Mouse (Mus musculus) heart, embryonic 15.5 days (tissue): ENCODE measurements around the gene Ghsr. TPM values are rescaled to one million over a fixed set of nuclear protein-coding genes. Genes with fewer than 3 reads are reported as not detected.

Experiments
- ATAC-seq: fragments of 200-750 bp; cut with Nextera tagmentation; replicated peaks from 2 replicates; pipeline ENCODE4 v1.8.0; 2017; ENCODE audit warnings: low read depth, moderate TSS enrichment; ENCODE audit not compliant: insufficient number of reproducible peaks, insufficient read depth, low FRiP score
- H3K27ac ChIP-seq: fragments of 300-500 bp; sonication (generic); 2 replicates; pipeline ENCODE4 v1.5.1; 2015; ENCODE audit warnings: mild to moderate bottlenecking, inconsistent platforms
- H3K27me3 ChIP-seq: fragments of 300-500 bp; sonication (generic); 2 replicates; pipeline ENCODE4 v1.6.1; 2015; ENCODE audit warnings: inconsistent platforms
- H3K36me3 ChIP-seq: fragments of 300-500 bp; sonication (generic); 2 replicates; pipeline ENCODE4 v1.6.1; 2015; ENCODE audit warnings: mild to moderate bottlenecking, inconsistent platforms
- H3K4me1 ChIP-seq: fragments of 300-500 bp; sonication (generic); replicated peaks from 2 replicates; pipeline ENCODE4 v1.6.1; 2015; ENCODE audit warnings: inconsistent platforms
- H3K4me2 ChIP-seq: fragments of 300-500 bp; sonication (generic); 2 replicates; pipeline ENCODE4 v1.6.1; 2015; ENCODE audit warnings: inconsistent platforms, mild to moderate bottlenecking, moderate library complexity
- H3K4me3 ChIP-seq: fragments of 300-500 bp; sonication (generic); 2 replicates; pipeline ENCODE4 v1.5.1; 2015; ENCODE audit warnings: mild to moderate bottlenecking, inconsistent platforms
- H3K9ac ChIP-seq: fragments of 300-500 bp; sonication (generic); 2 replicates; pipeline ENCODE4 v1.6.1; 2015; ENCODE audit warnings: mild to moderate bottlenecking, inconsistent platforms
- H3K9me3 ChIP-seq: fragments of 300-500 bp; sonication (generic); replicated peaks from 2 replicates; pipeline ENCODE4 v1.6.1; 2016; ENCODE audit warnings: inconsistent platforms
- WGBS: fragments of 180-500 bp; shearing (Covaris S2); methylation state at CpG from one replicate; pipeline ENCODE4 v1.1.7; 2015; ENCODE audit warnings: mixed read lengths; 5-methylcytosine and 5-hydroxymethylcytosine counted together
- polyA plus RNA-seq: library from polyadenylated mRNA; unstranded; fragments of >200 nt; fragmentation: Nextera tagmentation; extraction: Ambion mirVana; gene quantifications from 2 replicates; pipeline ENCODE4 v1.2.1, GENCODE M21; 2015

The Ghsr gene
- polyA plus RNA-seq, 1 experiment from 2014 or later, result not detected

DNA sequence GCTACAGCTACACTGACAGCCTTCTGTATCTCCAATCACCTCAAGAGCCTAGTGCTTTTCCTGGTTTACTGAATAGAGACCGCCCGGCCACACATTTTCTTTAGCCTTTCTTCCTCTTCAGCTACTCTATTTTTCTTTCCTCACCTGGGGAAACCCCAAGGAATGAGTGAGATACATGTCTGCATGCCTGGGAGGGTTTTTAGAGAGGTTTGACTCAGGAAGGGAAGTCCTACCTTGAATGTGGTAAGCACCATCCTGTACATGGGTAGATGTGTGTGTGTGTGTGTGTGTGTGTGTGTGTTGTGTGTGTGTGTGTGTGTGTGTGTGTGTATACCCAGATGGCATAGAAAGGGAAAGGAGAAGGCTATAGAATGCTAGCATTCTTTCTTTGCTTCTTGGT is 40.1 kb downstream of the Ghsr start:
- Histone ChIP-seq H3K4me1 (0 out of 2 replicates have a peak, but pooled peaks cover 6% of the 10 kb centered on the region), H3K4me2 (no peak overlapping the region), H3K27ac (no peak overlapping the region), H3K9ac (no peak overlapping the region), H3K27me3 (no peaks in the 10 kb centered on the region), H3K36me3 (no peaks in the 10 kb centered on the region), H3K9me3 (no peaks in the 10 kb centered on the region), H3K4me3 (no peak overlapping the region)
- WGBS, result 89% methylated on average over 2 of the region's 2 CpGs
- ATAC-seq, result no peak

DNA sequence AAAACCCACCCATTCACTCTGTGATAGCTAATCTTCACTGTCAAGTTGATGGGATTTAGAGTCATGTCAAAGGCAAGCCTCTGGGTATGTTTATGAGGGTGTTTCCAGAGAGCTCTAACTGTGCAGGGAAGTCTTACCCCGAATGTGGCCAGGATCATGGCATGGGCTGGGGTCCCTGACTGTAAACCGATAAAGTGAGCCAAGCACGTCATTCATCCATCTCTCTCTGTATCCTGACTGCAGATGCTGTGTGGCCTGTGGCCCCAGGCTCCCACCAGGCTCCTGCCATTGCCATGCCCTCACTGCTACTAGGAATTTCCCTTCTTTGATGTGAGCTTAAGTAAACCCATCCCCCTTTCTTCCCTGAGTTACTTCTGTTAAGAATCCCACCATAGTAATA is 42.4 kb downstream of the Ghsr start:
- H3K4me3 ChIP-seq, result no peak overlapping the region
- WGBS, result 74% methylated on average over 3 of the region's 3 CpGs

DNA sequence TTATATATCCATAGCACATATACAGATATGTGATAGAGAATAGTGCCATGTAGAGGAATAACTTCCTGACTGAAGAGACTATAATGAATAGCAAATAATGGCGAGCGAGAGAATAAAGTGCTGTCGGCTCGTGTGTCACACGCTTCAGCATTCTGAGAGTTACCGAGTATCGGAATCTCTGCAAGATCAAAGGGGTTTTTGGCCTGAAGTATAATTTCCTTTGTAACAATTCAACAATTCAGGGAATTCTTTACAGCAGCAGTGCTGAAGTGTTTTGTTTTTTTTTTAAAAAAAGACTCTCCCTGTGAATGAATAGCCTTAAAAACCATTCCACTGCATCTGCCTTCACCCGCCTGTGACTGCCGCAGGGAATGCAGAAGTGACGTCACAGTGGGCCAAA is 45.6 kb downstream of the Ghsr start:
- Histone ChIP-seq H3K27ac (no peak overlapping the region), H3K36me3 (peaks cover 22% of the 10 kb centered on the region), H3K4me3 (no peak overlapping the region), H3K9me3 (no peaks in the 10 kb centered on the region), H3K27me3 (no peaks in the 10 kb centered on the region), H3K4me1 (no peaks in the 10 kb centered on the region), H3K9ac (no peak overlapping the region), H3K4me2 (no peak overlapping the region)
- WGBS, result 85% methylated on average over 10 of the region's 10 CpGs
- no peak for ATAC-seq

More for the DNA sequence above, 42.4 kb downstream of the Ghsr start:
- Histone ChIP-seq H3K27me3 (no peaks in the 10 kb centered on the region), H3K9ac (no peak overlapping the region), H3K4me2 (no peak overlapping the region), H3K36me3 (peaks cover 4% of the 10 kb centered on the region), H3K4me1 (0 out of 2 replicates have a peak, but pooled peaks cover 2% of the 10 kb centered on the region), H3K27ac (no peak overlapping the region), H3K9me3 (no peaks in the 10 kb centered on the region)
- ATAC-seq, result no peak

DNA sequence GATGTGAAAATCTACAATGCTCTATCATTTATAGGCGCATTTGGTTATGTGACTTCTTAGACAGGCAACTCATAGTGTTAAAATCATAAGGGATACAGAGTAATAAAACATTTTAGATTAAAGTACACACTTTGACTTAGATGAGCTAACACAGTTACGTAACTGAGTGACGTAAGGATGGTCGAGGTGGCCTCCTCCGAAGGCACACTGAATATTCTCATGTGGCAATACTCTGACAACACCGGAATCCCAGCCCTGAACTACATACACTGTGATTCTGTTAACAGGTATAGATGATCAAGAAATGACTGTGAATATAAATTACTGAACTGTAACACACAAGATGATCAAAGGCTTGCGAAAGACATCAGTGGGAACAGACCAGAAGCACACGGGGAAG is 47.5 kb downstream of the Ghsr start:
- no peak for ATAC-seq
- Histone ChIP-seq H3K9me3 (no peaks in the 10 kb centered on the region), H3K9ac (no peak overlapping the region), H3K4me3 (no peak overlapping the region), H3K36me3 (peaks cover 36% of the 10 kb centered on the region), H3K27me3 (no peaks in the 10 kb centered on the region), H3K4me2 (no peak overlapping the region), H3K27ac (no peak overlapping the region), H3K4me1 (no peaks in the 10 kb centered on the region)
- WGBS, result 94% methylated on average over 8 of the region's 8 CpGs

DNA sequence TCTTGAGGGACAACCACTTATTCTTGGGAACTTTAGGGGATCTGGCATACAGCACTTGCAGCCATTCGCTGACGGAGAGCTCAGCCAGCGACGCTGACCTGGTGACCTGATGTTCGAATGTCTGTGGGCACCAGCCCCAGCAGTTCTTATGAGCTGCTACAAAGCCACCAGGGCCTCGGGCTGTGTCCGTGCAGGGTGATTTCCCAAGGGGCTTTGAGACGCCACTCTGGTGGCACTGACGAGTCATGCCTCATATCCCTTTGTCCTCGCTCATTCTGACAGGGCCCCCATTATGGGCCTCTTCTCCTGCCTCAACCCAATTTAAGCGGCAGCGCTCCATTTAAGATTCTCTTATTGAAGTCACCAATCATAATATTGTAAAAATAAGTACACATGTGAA is 50.8 kb downstream of the Ghsr start:
- H3K9me3 ChIP-seq, result no peaks in the 10 kb centered on the region
- H3K27ac ChIP-seq, result no peak overlapping the region
- H3K27me3 ChIP-seq, result no peaks in the 10 kb centered on the region
- 74% methylated on average over 12 of the region's 12 CpGs for WGBS
- H3K36me3 ChIP-seq, result peaks cover 60% of the 10 kb centered on the region
- H3K4me2 ChIP-seq, result no peak overlapping the region
- H3K4me1 ChIP-seq, result no peaks in the 10 kb centered on the region
- H3K9ac ChIP-seq, result no peak overlapping the region
- H3K4me3 ChIP-seq, result no peak overlapping the region
- no peak for ATAC-seq

DNA sequence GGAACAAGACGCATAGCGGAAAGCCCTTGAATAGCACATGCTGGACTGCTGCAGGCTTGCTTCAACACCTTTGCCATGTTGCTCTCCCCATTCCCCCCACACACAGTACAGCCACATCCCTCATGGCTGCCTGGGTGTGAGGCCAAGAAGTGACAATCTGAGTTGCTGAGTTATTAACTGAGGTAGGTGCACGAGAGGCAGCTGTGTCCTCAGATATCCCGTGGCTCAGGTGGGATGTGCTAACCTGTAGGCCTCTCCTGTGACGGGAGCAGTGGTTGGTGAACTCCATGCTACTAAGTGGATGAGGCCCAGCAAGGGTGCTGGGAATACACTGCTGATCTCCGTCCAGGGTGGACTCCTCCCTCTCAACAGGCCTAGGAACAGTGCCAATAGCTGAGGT is 51.4 kb downstream of the Ghsr start:
- no peak overlapping the region for H3K4me2 ChIP-seq
- WGBS, result 71% methylated on average over 6 of the region's 6 CpGs
- H3K27ac ChIP-seq, result no peak overlapping the region
- no peaks in the 10 kb centered on the region for H3K9me3 ChIP-seq
- H3K4me1 ChIP-seq, result no peaks in the 10 kb centered on the region
- H3K4me3 ChIP-seq, result no peak overlapping the region
- H3K36me3 ChIP-seq, result peaks cover 62% of the 10 kb centered on the region
- ATAC-seq, result no peak; the same call in 1 of the 2 replicates
- H3K9ac ChIP-seq, result no peak overlapping the region
- H3K27me3 ChIP-seq, result no peaks in the 10 kb centered on the region

DNA sequence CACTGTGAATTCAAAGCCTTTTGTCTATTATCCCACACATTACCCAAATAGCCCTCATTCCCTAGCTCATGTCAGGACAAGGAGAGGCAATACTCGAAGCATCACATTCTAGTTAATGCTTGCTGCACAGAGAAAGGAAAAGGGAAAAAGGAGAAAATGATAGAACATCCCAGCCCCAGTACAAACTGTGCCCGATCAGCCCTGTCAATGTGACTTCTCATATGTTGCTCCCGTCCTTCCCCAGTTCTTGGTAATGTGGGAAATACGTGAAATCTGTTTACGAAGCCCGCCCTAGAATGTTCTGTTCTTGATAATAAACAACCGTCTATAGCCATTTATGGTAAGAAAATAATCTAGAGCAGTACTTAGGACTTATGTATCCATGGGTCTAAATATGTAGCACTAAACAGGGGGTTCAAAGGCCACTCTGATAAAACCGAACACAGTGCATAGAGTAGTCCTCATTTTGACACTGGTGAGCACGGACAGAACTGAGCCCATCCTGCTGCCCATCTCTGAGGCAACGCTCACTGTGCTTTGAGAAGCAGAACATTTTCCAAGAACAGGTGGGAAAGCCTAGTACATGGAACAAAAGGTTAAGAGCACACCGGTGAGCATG is 53.0 kb downstream of the Ghsr start:
- no peaks in the 10 kb centered on the region for H3K9me3 ChIP-seq
- H3K4me2 ChIP-seq, result no peak overlapping the region
- H3K36me3 ChIP-seq, result peaks cover 68% of the 10 kb centered on the region
- H3K4me1 ChIP-seq, result no peaks in the 10 kb centered on the region
- H3K9ac ChIP-seq, result no peak overlapping the region
- no peak for ATAC-seq
- WGBS, result 90% methylated on average over 11 of the region's 11 CpGs
- no peak overlapping the region for H3K27ac ChIP-seq
- H3K4me3 ChIP-seq, result no peak overlapping the region
- no peaks in the 10 kb centered on the region for H3K27me3 ChIP-seq

DNA sequence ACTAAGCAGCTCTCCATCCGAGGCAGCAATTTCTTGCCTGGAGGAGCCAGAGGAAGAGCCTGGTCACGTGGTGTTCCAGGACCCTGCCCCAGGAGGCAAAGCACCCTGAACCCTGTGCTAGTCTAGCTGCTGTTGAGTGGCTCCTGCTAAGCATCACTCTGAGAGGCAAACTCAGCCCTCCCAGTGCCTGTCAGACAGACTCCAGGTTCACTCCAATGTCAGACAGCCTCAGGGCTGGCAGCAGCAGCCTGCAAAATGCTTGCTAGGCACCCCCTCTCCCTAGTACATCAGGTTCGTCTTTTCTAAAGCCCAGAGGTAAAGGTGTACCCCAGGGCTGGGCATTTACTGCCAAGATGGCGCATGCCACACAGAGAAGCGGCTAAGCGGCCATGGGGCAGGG is 56.3 kb downstream of the Ghsr start:
- WGBS, result 81% methylated on average over 6 of the region's 6 CpGs
- Histone ChIP-seq H3K4me3 (no peak overlapping the region), H3K4me2 (no peak overlapping the region), H3K27ac (no peak overlapping the region), H3K4me1 (peaks cover 9% of the 10 kb centered on the region; the same call in 1 of the 2 replicates), H3K36me3 (peaks cover 58% of the 10 kb centered on the region), H3K9ac (no peak overlapping the region), H3K27me3 (no peaks in the 10 kb centered on the region), H3K9me3 (no peaks in the 10 kb centered on the region)
- ATAC-seq, result no peak

Other genes with a start within 250 kb of the Ghsr start
- gene Ect2, start 217.5 kb upstream of the Ghsr start, polyA plus RNA-seq, result 38.0 and 40.5 TPM in 2 replicates
- gene Nceh1, start 188.4 kb upstream of the Ghsr start, polyA plus RNA-seq, result 18.4 and 23.3 TPM in 2 replicates
- gene Tnfsf10, start 54.3 kb upstream of the Ghsr start, polyA plus RNA-seq, result 0.20 and 0.96 TPM in 2 replicates